Mouse (Mus musculus): ENCODE measurements around the gene Erv3. TPM values are rescaled to one million over a fixed set of nuclear protein-coding genes. Genes with fewer than 3 reads are reported as not detected.
A peak's percentile ranks its signal among the peaks of the same experiment; 100 is the strongest.

Gene Erv3
- polyA plus RNA-seq, 1 experiment = not detected

DNA sequence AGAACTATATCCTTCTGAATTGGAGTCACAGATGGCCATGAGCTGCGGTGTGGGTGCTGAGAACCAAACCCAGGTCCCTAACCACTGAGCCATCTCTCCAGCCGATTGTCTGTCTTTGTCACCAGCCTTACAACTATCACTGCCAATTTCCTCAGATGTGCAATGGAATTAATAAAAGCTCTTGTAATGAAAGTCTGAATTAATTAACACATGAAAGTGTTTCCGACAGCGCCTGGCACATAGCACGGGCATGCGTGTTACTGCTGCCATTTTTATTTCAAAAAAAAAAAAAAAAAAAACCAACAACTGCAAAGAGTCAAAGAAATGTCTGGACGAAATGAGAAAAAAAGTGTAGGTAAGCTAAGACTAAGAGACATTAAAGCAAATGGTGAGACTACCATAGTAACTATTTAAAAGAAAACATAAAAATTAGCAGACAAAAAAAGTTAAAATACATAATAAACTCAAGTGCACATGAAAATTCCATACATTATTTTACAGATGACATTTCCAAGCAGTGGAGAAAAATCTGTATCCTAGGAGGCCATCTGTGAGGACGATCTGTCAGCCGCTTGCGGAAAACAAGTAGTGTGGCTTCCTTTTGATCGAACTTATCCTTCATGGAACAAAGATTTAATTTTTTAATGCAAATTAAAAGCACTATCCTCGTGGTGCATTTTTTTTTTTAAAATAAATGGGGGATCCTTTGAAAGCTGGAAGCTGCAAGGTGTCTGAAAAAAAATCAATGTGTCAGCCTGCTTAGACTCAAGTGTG is 38.0 kb upstream of the Erv3 start:
- Histone ChIP-seq H3K4me1 (ENCODE audit: control insufficient read depth, insufficient read depth, low read length) (peaks cover 3% of the 10 kb centered on the region; the same call in 1 of the 2 replicates), H3K27ac (ENCODE audit: insufficient read depth, low read length) (no peak overlapping the region), H3K4me3 (ENCODE audit: insufficient read depth, low read length) (no peak overlapping the region)
- no peak for TF ChIP-seq CTCF (IDR thresholded peaks at IDR 0.05; ENCODE audit: borderline replicate concordance, insufficient read depth, low read length)

DNA sequence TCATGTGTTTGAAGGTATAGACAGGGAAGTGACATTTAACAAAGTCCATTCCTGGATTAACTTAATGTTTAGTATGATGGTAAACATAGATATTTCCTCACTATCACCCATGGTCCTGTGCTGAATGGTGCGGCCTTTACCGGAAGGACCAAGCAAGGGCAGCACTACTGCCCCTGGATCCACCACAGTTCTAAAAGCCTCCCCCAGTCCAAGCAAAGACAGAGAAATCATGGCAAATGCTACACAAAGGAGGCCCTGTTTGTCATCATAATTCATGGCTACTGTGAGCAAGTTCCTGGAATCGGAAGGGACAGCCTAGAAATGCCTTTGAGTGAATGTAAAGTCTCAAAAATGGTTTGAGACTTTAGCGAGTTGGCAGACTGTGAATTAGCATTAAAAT is 36.5 kb upstream of the Erv3 start:
- Histone ChIP-seq H3K4me3 (ENCODE audit: insufficient read depth, low read length) (no peak overlapping the region), H3K27ac (ENCODE audit: insufficient read depth, low read length) (no peak overlapping the region), H3K4me1 (ENCODE audit: control insufficient read depth, insufficient read depth, low read length) (no peaks in the 10 kb centered on the region)
- no peak for TF ChIP-seq POLR2A (IDR thresholded peaks at IDR 0.05; ENCODE audit: low read depth, low read length)
- TF ChIP-seq CTCF (IDR thresholded peaks at IDR 0.05; ENCODE audit: borderline replicate concordance, insufficient read depth, low read length) = no peak

DNA sequence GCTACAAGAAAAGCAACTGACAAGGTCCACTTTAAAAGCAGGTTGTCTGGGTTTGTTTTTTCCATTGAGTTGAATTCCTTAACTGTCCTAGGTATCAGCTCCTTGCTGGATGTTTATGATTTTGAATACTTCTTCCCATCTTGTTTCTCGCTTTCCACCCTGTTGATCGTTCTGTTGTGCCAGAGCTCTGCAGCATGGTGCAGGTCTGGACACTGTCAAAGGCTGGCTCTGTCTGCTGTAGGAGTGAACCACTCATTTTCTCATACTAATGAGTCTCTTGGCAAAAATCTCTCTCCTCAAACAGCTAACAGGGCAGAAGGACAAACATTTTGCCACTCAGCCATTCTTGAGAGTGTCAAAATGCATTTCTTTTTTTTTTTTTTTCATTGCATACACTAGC is 35.6 kb upstream of the Erv3 start:
- Histone ChIP-seq H3K27ac (ENCODE audit: insufficient read depth, low read length) (no peak overlapping the region), H3K4me1 (ENCODE audit: control insufficient read depth, insufficient read depth, low read length) (no peaks in the 10 kb centered on the region), H3K4me3 (ENCODE audit: insufficient read depth, low read length) (no peak overlapping the region)
- no peak for TF ChIP-seq POLR2A (IDR thresholded peaks at IDR 0.05; ENCODE audit: low read depth, low read length)

DNA sequence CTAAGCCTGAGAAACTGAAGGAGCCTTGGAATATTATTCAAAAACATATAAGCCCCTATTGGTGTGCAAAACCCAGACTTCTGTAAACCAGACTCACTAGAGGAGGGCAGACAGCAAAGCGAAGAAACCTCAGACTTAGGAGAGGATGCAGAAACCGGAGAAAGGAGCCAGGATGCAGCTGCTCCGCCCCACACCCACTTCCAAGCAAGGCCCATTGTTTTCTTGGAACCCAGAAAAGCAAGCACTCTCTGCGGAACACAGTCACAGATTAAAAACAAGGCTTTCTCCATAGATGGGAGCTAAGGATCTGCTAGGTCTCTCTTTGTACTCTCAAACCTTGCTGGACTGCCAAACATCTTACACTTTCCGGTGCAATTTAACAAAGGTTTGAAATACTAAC is 33.0 kb upstream of the Erv3 start:
- Histone ChIP-seq H3K4me1 (ENCODE audit: control insufficient read depth, insufficient read depth, low read length) (peaks cover 4% of the 10 kb centered on the region), H3K4me3 (ENCODE audit: insufficient read depth, low read length) (no peak overlapping the region), H3K27ac (ENCODE audit: insufficient read depth, low read length) (no peak overlapping the region)
- TF ChIP-seq POLR2A (IDR thresholded peaks at IDR 0.05; ENCODE audit: low read depth, low read length) = no peak
- no peak for TF ChIP-seq CTCF (IDR thresholded peaks at IDR 0.05; ENCODE audit: borderline replicate concordance, insufficient read depth, low read length)

DNA sequence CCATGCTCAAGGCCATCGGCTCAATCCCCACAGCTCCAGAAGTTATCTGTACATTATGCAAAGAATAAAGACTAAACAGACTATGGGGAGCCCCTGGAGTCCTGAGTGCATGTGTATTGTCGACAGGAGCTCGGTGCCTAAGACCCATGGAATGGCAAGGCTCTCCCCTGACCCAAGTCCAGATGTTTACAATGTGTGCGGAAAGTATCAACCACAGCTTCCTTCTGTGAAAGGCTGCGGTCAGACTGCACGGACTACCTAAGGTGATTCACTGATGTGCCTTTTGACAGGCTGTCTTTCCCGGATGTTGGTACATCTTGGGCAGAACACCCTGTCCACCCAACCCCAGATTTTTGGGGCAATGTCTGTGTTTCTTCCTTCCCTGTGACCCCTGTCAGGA is 28.7 kb upstream of the Erv3 start:
- Histone ChIP-seq H3K4me3 (ENCODE audit: insufficient read depth, low read length) (no peak overlapping the region), H3K4me1 (ENCODE audit: control insufficient read depth, insufficient read depth, low read length) (peaks cover 4% of the 10 kb centered on the region), H3K27ac (ENCODE audit: insufficient read depth, low read length) (no peak overlapping the region)
- TF ChIP-seq POLR2A (IDR thresholded peaks at IDR 0.05; ENCODE audit: low read depth, low read length) (no peak), CTCF (IDR thresholded peaks at IDR 0.05; ENCODE audit: borderline replicate concordance, insufficient read depth, low read length) (no peak)

DNA sequence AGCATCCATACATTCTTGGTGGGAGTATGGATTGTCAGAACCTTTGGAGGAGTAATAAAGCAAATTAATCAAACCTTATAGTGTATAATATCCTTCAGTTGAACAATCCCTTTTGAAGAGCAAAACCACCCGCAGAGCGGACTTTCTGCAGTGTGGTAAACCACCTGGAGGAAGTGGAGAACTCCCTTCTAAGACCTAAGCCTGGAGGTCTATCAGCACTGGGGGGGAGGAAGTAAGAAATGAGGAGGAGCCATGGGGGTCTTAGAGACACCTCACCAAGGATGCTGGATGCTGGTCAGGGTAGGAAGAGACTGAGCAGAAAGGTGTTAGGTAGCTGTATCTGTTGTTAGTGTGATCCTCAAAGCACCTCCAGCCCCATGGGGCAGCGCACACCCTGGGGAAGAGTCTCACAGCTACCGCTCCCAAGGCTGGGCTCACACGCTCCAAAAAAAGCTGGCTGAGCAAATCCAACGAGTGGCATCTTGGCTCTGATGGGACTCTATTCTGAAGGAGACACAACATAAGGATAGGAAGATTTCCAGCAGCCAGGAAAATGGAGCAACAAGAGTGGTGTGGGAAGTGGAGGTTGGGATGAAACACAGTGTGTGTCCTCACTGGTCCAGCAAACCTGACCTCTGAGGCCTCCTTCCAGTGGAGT is 27.1 kb upstream of the Erv3 start:
- TF ChIP-seq CTCF (IDR thresholded peaks at IDR 0.05; ENCODE audit: borderline replicate concordance, insufficient read depth, low read length) (no peak), POLR2A (IDR thresholded peaks at IDR 0.05; ENCODE audit: low read depth, low read length) (no peak)
- Histone ChIP-seq H3K4me1 (ENCODE audit: control insufficient read depth, insufficient read depth, low read length) (peaks cover 4% of the 10 kb centered on the region), H3K4me3 (ENCODE audit: insufficient read depth, low read length) (no peak overlapping the region), H3K27ac (ENCODE audit: insufficient read depth, low read length) (no peak overlapping the region)

DNA sequence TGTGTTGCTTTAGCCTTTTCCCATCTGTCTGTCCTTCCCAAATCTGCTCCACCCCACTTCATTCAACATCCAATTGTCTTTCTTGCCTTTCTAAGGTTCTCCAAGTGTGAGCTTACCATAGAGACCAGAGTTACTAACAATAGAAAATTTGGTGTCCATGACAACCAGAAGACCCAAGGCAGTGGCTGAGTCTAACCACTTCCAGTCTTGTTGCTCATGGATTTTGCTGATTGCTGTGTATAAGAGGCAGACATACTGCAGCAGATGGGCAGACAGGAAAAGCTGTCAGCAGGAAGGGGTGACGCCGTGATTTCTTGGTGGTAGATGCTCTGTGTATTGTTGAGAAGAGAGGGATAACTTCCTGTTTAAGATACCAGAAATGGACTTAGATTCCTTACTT is 23.6 kb upstream of the Erv3 start:
- H3K4me1 ChIP-seq (ENCODE audit: control insufficient read depth, insufficient read depth, low read length) = no peaks in the 10 kb centered on the region; the same call in none of the 2 replicates
- H3K4me3 ChIP-seq (ENCODE audit: insufficient read depth, low read length) = no peak overlapping the region
- no peak overlapping the region for H3K27ac ChIP-seq (ENCODE audit: insufficient read depth, low read length)
- no peak for TF ChIP-seq POLR2A (IDR thresholded peaks at IDR 0.05; ENCODE audit: low read depth, low read length)

DNA sequence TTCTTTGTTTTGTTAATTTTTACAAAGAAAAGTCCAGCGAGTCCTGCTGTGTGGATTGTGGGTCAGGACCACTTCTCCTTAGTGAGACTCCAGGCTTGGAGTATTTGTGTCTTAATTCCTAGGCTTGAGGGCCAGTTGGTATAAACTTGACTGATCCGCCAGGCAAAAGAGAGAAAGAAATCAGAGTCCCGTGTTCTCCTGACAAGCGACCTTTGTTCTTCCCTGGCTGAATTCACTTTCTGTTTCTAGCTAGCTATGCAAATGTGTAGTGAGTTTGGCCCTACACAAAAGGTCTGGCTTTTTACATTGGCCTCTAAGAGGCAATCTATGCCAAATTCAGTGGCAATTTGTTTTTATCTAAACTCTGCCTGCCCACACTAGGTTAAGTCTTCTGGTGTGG is 22.2 kb upstream of the Erv3 start:
- H3K4me1 ChIP-seq (ENCODE audit: control insufficient read depth, insufficient read depth, low read length) = peaks cover 3% of the 10 kb centered on the region; the same call in 1 of the 2 replicates
- no peak overlapping the region for H3K4me3 ChIP-seq (ENCODE audit: insufficient read depth, low read length)
- H3K27ac ChIP-seq (ENCODE audit: insufficient read depth, low read length) = no peak overlapping the region
- no peak for TF ChIP-seq POLR2A (IDR thresholded peaks at IDR 0.05; ENCODE audit: low read depth, low read length)
- TF ChIP-seq CTCF (IDR thresholded peaks at IDR 0.05; ENCODE audit: borderline replicate concordance, insufficient read depth, low read length) = no peak

DNA sequence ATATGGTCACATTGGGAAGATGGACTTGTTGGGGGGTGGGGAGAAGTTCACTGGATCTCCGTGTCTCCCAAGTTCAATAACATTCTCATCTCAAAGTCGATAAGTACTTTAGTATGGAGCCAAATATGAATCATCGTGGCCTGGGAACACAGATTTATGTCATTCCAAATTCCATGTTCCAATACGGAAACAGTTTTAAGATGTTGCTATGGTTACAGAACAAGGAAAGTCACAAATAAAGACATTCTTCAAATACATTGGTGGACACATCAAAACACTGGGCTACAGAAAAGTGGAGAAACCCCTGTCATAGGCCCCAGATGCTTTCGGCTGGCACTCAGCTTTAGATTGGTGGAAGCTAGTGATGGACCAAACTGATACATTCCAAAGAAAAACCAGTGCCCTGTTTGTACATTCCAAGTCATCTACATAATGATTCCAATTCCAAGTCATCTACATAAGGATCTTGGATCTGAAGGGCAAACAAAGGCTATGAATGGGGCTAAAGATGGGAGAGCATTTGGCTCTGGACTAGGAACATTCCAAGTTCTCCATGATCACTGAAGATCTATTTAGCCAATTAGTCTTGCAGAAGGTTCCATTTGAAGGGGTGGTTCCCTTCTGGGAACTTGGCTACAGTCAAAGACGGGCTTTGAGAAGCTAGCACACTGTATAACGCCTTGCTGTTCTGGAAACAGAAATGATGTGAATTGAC is 17.2 kb upstream of the Erv3 start:
- TF ChIP-seq CTCF (IDR thresholded peaks at IDR 0.05; ENCODE audit: borderline replicate concordance, insufficient read depth, low read length) (no peak), POLR2A (IDR thresholded peaks at IDR 0.05; ENCODE audit: low read depth, low read length) (no peak)
- H3K4me1 ChIP-seq (ENCODE audit: control insufficient read depth, insufficient read depth, low read length) = peaks cover 3% of the 10 kb centered on the region; the same call in 1 of the 2 replicates
- peak overlapping the region; percentile 21; the same call in 1 of the 2 replicates for H3K27ac ChIP-seq (ENCODE audit: insufficient read depth, low read length)
- H3K4me3 ChIP-seq (ENCODE audit: insufficient read depth, low read length) = no peak overlapping the region

DNA sequence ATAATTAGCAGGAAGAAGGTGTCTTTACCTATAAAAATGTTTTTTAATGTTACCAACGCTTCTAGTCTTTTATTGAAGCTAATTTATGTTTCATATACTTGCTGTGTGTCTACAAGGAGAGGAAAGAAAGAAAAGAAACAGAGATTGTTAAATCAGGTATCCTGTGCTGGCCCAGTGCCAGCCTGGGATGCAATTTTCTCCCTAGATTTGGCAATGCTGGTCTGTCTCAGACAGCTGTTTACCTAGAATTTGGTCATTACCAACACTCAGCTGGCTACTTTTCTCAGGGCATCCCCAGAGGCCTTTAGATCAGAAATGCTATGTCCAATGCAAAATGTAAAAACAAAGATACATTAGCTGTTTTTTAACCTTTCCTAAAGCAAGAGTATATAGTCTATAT is 13.8 kb upstream of the Erv3 start:
- TF ChIP-seq CTCF (IDR thresholded peaks at IDR 0.05; ENCODE audit: borderline replicate concordance, insufficient read depth, low read length) = no peak
- TF ChIP-seq POLR2A (IDR thresholded peaks at IDR 0.05; ENCODE audit: low read depth, low read length) = no peak
- Histone ChIP-seq H3K4me1 (ENCODE audit: control insufficient read depth, insufficient read depth, low read length) (peaks cover 3% of the 10 kb centered on the region; the same call in 1 of the 2 replicates), H3K4me3 (ENCODE audit: insufficient read depth, low read length) (no peak overlapping the region), H3K27ac (ENCODE audit: insufficient read depth, low read length) (no peak overlapping the region)

Data from embryonic fibroblast, embryonic 13.5 days (primary cell).